In the genomic region with DNA sequence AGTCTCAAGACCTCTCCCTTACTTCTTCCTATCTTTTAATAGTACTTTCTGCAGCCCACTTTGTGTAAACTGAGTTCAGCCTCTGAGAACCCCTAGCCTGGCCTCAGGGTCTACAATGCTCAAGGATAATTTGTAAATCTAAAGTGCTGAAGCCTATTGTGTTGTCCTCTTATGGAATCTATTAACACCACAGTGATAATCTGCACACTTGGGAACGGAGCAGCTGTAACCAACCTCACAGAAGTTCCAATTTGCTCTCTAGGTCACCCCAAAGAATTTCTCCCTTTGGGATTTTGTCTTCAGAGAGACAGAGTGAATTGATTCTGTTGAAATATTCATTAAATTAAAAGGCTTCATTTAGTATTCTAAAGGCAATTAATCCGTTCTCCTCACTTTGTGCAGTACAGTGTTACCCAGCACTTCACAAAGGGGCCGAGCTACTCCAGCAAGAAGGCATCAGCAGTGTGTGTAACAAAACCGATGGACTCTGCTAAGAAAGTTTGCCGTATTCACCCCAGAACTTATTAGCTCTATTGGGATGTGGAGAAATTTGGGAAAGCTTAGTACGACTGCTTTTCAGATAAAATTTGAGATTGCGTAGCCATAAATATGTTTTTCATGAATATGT, we compare ENCODE assay signal across 22 mouse cellular contexts.
A peak's percentile ranks its signal among the peaks of the same experiment; 100 is the strongest.
DNase-seq lines count a peak whose midpoint lies in the region; ATAC-seq and TF ChIP-seq lines count a peak whose summit lies in the region.
"Had no signal": no experiment of that assay in that cellular context is flagged by ENCODE, and none has a peak within 500 bp of the region (broad histone marks: within the 10 kb centered on the region; RNA-seq: fewer than 3 reads in every experiment).

No protein-coding gene starts in this region.

- H3K27me3 ChIP-seq in midbrain, embryonic 11.5 days (ENCODE audit: control insufficient read depth, insufficient read depth, low read length), result no peaks in the 10 kb centered on the region
- no peaks in the 10 kb centered on the region for H3K27me3 ChIP-seq in midbrain, embryonic 16.5 days (ENCODE audit: control insufficient read depth, insufficient read depth, low read depth, low read length)
- H3K27me3 ChIP-seq in forebrain, embryonic 13.5 days, result no peaks in the 10 kb centered on the region
- no peaks in the 10 kb centered on the region for H3K27me3 ChIP-seq in midbrain, embryonic 13.5 days
- no peaks in the 10 kb centered on the region for H3K27me3 ChIP-seq in intestine, postnatal 0 days (replicated peaks; ENCODE audit: control insufficient read depth, insufficient read depth, low read length)
- H3K27me3 ChIP-seq: limb, embryonic 12.5 days; liver, embryonic 12.5 days had no signal

- H3K27ac ChIP-seq in midbrain, embryonic 11.5 days (ENCODE audit: low read depth, low read length), result peak overlapping the region; percentile 45; the same call in 1 of the 2 replicates
- H3K27ac ChIP-seq in midbrain, embryonic 16.5 days (ENCODE audit: low read length), result no peak overlapping the region
- H3K27ac ChIP-seq in forebrain, embryonic 13.5 days, result no peak overlapping the region; the same call in 1 of the 2 replicates
- H3K27ac ChIP-seq in midbrain, embryonic 13.5 days, result no peak overlapping the region; the same call in 1 of the 2 replicates
- H3K27ac ChIP-seq in intestine, postnatal 0 days (ENCODE audit: low read depth, low read length), result no peak overlapping the region
- H3K27ac ChIP-seq: left cerebral cortex, adult 2 months; limb, embryonic 12.5 days; liver, embryonic 12.5 days had no signal

- 57% methylated on average over 7 of the region's 7 CpGs for WGBS in midbrain, embryonic 11.5 days
- 27% methylated on average over 7 of the region's 7 CpGs for WGBS in midbrain, embryonic 16.5 days
- WGBS in forebrain, embryonic 13.5 days, result 20% methylated on average over 7 of the region's 7 CpGs
- WGBS in midbrain, embryonic 13.5 days, result 35% methylated on average over 7 of the region's 7 CpGs
- WGBS in intestine, postnatal 0 days, result 79% methylated on average over 7 of the region's 7 CpGs

- no peaks in the 10 kb centered on the region for H3K36me3 ChIP-seq in midbrain, embryonic 11.5 days (ENCODE audit: control insufficient read depth, insufficient read depth, low read length)
- no peaks in the 10 kb centered on the region for H3K36me3 ChIP-seq in midbrain, embryonic 16.5 days (ENCODE audit: control insufficient read depth, insufficient read depth, low read length)
- H3K36me3 ChIP-seq in forebrain, embryonic 13.5 days (ENCODE audit: poor library complexity, severe bottlenecking), result no peaks in the 10 kb centered on the region
- no peaks in the 10 kb centered on the region for H3K36me3 ChIP-seq in midbrain, embryonic 13.5 days
- no peaks in the 10 kb centered on the region for H3K36me3 ChIP-seq in intestine, postnatal 0 days (ENCODE audit: control insufficient read depth, insufficient read depth)
- H3K36me3 ChIP-seq: limb, embryonic 12.5 days; liver, embryonic 12.5 days had no signal

- peak; percentile 4 for DNase-seq in embryo, embryonic 10 days (ENCODE audit: low spot score)
- no peak for DNase-seq in embryo, embryonic 9.5 days (ENCODE audit: extremely low spot score)
- peak; percentile 89 for DNase-seq in midbrain, embryonic 11.5 days (ENCODE audit: low spot score, missing footprints)
- DNase-seq in urinary bladder, adult 2 months (ENCODE audit: low spot score), result no peak
- DNase-seq: adrenal gland, adult 8-10 months; cerebellum, postnatal 10 days; gastrocnemius, postnatal 10 days; heart, adult 18-20 months; heart, postnatal 36 days; kidney, adult 8-10 months; kidney, postnatal 14 days; lung, adult 2 months; lung, postnatal 4 days; right cerebral cortex, postnatal 14 days had no signal

- H3K4me1 ChIP-seq in midbrain, embryonic 11.5 days (ENCODE audit: control insufficient read depth, insufficient read depth, low read length), result no peaks in the 10 kb centered on the region
- no peaks in the 10 kb centered on the region for H3K4me1 ChIP-seq in midbrain, embryonic 16.5 days (ENCODE audit: control insufficient read depth, insufficient read depth, low read length)
- peaks cover 10% of the 10 kb centered on the region for H3K4me1 ChIP-seq in forebrain, embryonic 13.5 days
- H3K4me1 ChIP-seq in midbrain, embryonic 13.5 days (replicated peaks), result peaks cover 7% of the 10 kb centered on the region
- no peaks in the 10 kb centered on the region for H3K4me1 ChIP-seq in intestine, postnatal 0 days (replicated peaks; ENCODE audit: control insufficient read depth, insufficient read depth, low read length)
- H3K4me1 ChIP-seq: liver, embryonic 12.5 days had no signal

- H3K4me2 ChIP-seq in midbrain, embryonic 11.5 days, result no peak overlapping the region
- no peak overlapping the region for H3K4me2 ChIP-seq in midbrain, embryonic 16.5 days (ENCODE audit: low read length)
- peak overlapping the region; percentile 34 for H3K4me2 ChIP-seq in forebrain, embryonic 13.5 days
- no peak overlapping the region for H3K4me2 ChIP-seq in midbrain, embryonic 13.5 days (replicated peaks)
- H3K4me2 ChIP-seq in intestine, postnatal 0 days (replicated peaks; ENCODE audit: low read depth), result no peak overlapping the region
- H3K4me2 ChIP-seq: limb, embryonic 12.5 days; liver, embryonic 12.5 days had no signal

- TF ChIP-seq CTCF in intestine, postnatal 0 days (IDR thresholded peaks at IDR 0.05; ENCODE audit: low read depth), result no peak

- H3K4me3 ChIP-seq in midbrain, embryonic 11.5 days (ENCODE audit: low read depth, low read length), result no peak overlapping the region
- H3K4me3 ChIP-seq in midbrain, embryonic 16.5 days (ENCODE audit: low read depth, low read length), result no peak overlapping the region
- no peak overlapping the region for H3K4me3 ChIP-seq in forebrain, embryonic 13.5 days
- H3K4me3 ChIP-seq in midbrain, embryonic 13.5 days (replicated peaks), result no peak overlapping the region
- no peak overlapping the region for H3K4me3 ChIP-seq in intestine, postnatal 0 days (ENCODE audit: low read depth, low read length)
- H3K4me3 ChIP-seq: left cerebral cortex, adult 2 months; limb, embryonic 12.5 days; liver, embryonic 12.5 days had no signal

- ATAC-seq in midbrain, embryonic 11.5 days (ENCODE audit: low FRiP score), result peak; percentile 93
- no peak; the same call in 1 of the 2 replicates for ATAC-seq in midbrain, embryonic 16.5 days
- peak; percentile 96 for ATAC-seq in forebrain, embryonic 13.5 days
- peak; percentile 96 for ATAC-seq in midbrain, embryonic 13.5 days
- ATAC-seq in intestine, postnatal 0 days, result no peak
- ATAC-seq: inflammation-experienced regulatory T-cells, adult 6 months; liver, embryonic 12.5 days had no signal

- H3K9me3 ChIP-seq in midbrain, embryonic 11.5 days (ENCODE audit: control insufficient read depth, low read length), result no peaks in the 10 kb centered on the region
- H3K9me3 ChIP-seq in midbrain, embryonic 16.5 days (replicated peaks; ENCODE audit: control insufficient read depth, low read length, poor library complexity, severe bottlenecking), result no peaks in the 10 kb centered on the region
- no peaks in the 10 kb centered on the region for H3K9me3 ChIP-seq in forebrain, embryonic 13.5 days (replicated peaks)
- no peaks in the 10 kb centered on the region for H3K9me3 ChIP-seq in midbrain, embryonic 13.5 days
- H3K9me3 ChIP-seq in intestine, postnatal 0 days (ENCODE audit: control insufficient read depth), result no peaks in the 10 kb centered on the region
- H3K9me3 ChIP-seq: limb, embryonic 12.5 days; liver, embryonic 12.5 days had no signal

- H3K9ac ChIP-seq in midbrain, embryonic 11.5 days (ENCODE audit: low read length), result no peak overlapping the region
- H3K9ac ChIP-seq in midbrain, embryonic 16.5 days (ENCODE audit: low read depth, low read length), result no peak overlapping the region
- no peak overlapping the region for H3K9ac ChIP-seq in forebrain, embryonic 13.5 days
- H3K9ac ChIP-seq in midbrain, embryonic 13.5 days (replicated peaks), result no peak overlapping the region
- no peak overlapping the region for H3K9ac ChIP-seq in intestine, postnatal 0 days (ENCODE audit: low read depth, low read length)
- H3K9ac ChIP-seq: limb, embryonic 12.5 days; liver, embryonic 12.5 days had no signal

Comparison
In these comparisons a context has a peak if more than half of its experiments do, and no peak if none do; other contexts are left out.
1. DNase-seq: peak in embryo, embryonic 10 days (single experiment) and midbrain, embryonic 11.5 days (single experiment); none in embryo, embryonic 9.5 days (single experiment) and urinary bladder, adult 2 months (single experiment).
2. ATAC-seq: peak in midbrain, embryonic 11.5 days (single experiment), forebrain, embryonic 13.5 days (single experiment) and midbrain, embryonic 13.5 days (single experiment); none in midbrain, embryonic 16.5 days (single experiment) and intestine, postnatal 0 days (single experiment).